Mouse (Mus musculus): ENCODE results near the gene Ttll9. TPM values are rescaled to one million over a fixed set of nuclear protein-coding genes. Genes with fewer than 3 reads are reported as not detected.
A peak's percentile ranks its signal among the peaks of the same experiment; 100 is the strongest.

Gene Ttll9
- polyA plus RNA-seq, 1 experiment from 2014 or later: 5.5 TPM

DNA sequence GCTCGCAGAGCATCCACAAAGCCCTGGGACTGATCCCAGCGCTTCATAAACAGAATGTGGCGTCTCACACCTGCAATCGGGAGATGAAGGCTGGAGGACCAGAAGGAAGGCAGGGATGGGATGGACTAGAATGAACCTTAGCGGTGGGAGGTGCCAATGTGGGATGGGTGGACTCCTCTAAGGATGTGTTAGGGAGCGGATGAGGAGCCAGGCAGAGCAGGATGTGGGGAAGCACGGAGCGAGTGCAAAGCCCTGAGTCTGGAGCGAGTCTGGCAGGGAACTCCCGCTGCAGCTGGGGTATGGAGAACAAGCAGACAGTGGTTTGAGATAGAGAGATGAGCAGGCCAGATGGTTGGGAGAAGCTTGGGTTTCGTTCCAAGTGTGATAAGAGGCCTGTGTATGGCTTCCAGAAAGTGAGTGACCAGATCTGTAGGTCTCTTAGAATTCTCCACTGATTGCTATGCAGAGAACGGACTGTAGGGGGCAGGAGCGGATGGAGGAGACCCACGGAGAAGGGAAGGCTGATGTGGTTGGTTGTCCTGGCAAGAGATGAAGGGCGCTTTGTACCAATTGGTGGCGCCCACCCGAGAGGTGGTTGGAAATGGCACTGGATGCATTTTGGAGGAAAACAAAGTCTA lies 85.7 kb downstream of the Ttll9 start:
- H3K9me3 ChIP-seq: no peaks in the 10 kb centered on the region
- peak overlapping the region; percentile 88; the same call in 1 of the 2 replicates for H3K27ac ChIP-seq
- no peaks in the 10 kb centered on the region for H3K36me3 ChIP-seq

DNA sequence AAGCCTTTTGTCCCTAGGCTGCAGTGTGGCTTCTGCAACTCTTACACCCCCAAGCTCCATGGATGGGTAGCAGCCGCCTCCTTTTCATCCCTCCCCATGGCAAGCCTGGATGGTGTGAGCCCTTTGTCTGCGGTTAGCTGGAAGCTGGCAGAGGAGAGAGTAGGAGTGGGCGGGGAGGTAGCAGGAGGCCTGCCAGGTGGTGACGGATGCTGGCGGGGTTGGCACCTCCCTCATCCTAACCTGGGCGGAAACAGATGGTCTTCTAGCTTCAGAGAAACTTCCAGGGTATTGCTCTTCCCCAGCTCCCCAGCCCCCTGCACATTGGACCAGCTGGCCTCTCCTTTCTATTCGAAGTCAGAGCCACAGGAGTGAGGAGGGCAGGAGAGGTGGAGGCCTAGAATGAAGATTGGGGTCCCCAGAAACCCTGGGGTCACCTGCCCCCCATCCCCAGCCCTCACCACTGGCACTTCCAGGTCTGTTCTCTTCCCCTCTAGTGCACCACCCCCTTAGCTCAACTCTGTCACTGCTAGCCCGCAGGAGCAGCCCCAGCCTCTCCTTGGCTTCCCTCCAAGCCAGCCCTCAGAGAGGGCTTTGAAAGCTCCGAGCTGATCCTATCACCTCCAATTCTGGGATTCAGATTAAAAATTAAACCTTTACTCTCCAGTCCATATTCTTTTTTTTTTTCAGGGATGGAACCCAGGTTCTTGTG lies 87.2 kb downstream of the Ttll9 start:
- H3K9ac ChIP-seq: peak overlapping the region; percentile 49
- WGBS: 37% methylated on average over 9 of the region's 9 CpGs
- peak; percentile 69 for ATAC-seq (ENCODE audit: low FRiP score)

More for the DNA sequence above, 85.7 kb downstream of the Ttll9 start:
- ATAC-seq (ENCODE audit: low FRiP score): no peak
- WGBS: 50% methylated on average over 17 of the region's 17 CpGs
- Histone ChIP-seq H3K27me3 (peaks cover 23% of the 10 kb centered on the region), H3K9ac (no peak overlapping the region), H3K4me3 (no peak overlapping the region), H3K4me1 (replicated peaks) (peaks cover 51% of the 10 kb centered on the region), H3K4me2 (no peak overlapping the region)

DNA sequence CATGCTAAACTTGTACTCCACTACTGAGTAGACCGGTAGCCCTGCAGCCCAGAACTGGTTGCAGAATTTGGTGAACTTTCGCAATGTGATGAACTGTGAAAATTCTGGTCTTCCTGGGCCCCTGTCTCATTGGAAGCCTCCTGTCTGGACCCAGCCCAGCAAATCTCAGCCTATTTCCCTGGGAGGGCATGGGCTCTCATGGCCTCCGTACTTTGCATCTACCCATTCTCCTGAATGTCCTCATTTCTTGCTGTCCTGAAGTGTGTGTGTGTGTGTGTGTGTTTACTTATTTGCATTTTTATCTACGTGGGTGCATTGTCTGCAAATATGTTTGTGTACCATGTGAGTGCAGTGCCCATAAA lies 87.7 kb downstream of the Ttll9 start:
- H3K9ac ChIP-seq: no peak overlapping the region
- no peak overlapping the region for H3K4me2 ChIP-seq
- H3K9me3 ChIP-seq: no peaks in the 10 kb centered on the region
- peak overlapping the region; percentile 88; the same call in 1 of the 2 replicates for H3K27ac ChIP-seq
- peaks cover 17% of the 10 kb centered on the region for H3K36me3 ChIP-seq
- ATAC-seq (ENCODE audit: low FRiP score): no peak
- H3K4me3 ChIP-seq: no peak overlapping the region
- peaks cover 28% of the 10 kb centered on the region for H3K27me3 ChIP-seq
- H3K4me1 ChIP-seq (replicated peaks): peaks cover 52% of the 10 kb centered on the region
- 90% methylated on average over 4 of the region's 4 CpGs for WGBS

More for the DNA sequence above, 87.2 kb downstream of the Ttll9 start:
- Histone ChIP-seq H3K4me1 (replicated peaks) (peaks cover 52% of the 10 kb centered on the region), H3K9me3 (no peaks in the 10 kb centered on the region), H3K27me3 (peaks cover 28% of the 10 kb centered on the region), H3K36me3 (peaks cover 12% of the 10 kb centered on the region), H3K4me2 (no peak overlapping the region), H3K4me3 (no peak overlapping the region), H3K27ac (peak overlapping the region; percentile 88)

DNA sequence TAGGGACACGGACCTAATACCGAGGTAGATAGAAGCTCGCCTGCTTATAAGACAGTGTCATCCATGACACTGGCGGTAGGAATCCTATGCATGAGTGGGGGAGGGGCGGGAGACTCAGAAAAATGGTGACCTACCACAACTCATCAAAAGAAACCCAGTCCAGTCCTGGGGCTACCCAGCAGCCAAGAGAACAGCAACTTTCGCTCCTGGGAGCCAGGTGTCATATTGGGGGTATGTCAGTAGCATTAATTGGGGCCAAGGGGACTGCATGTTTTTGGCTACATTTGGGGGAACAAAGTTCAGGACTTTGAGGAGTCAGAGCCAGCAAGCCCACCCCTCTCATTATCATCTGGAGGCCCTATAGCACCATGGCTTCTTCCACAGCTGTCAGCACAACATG lies 88.8 kb downstream of the Ttll9 start:
- ATAC-seq (ENCODE audit: low FRiP score): no peak
- Histone ChIP-seq H3K4me3 (no peak overlapping the region), H3K27ac (no peak overlapping the region), H3K9me3 (no peaks in the 10 kb centered on the region), H3K4me2 (no peak overlapping the region), H3K9ac (no peak overlapping the region), H3K4me1 (replicated peaks) (peaks cover 44% of the 10 kb centered on the region), H3K36me3 (peaks cover 28% of the 10 kb centered on the region), H3K27me3 (peaks cover 28% of the 10 kb centered on the region)
- 85% methylated on average over 6 of the region's 6 CpGs for WGBS

DNA sequence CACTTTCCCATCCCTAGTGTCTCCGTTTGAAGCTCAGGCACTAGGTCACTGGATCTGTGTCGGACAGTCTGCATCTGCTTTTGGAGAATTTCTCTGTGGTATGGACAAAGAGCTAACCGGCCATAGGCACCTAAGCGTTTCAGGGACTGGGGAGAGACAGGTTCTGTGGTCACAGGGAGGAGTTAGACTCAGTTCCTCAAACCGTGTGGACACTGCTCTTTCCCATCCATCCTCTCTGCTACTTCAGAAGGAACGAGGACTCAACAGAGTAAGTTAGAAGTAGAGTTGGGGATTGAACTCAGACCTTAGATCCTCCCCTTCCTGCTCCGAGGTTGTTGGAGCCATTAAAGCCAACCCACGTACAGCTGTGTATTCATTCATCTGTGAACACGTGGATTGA lies 89.3 kb downstream of the Ttll9 start:
- H3K9ac ChIP-seq: no peak overlapping the region
- 84% methylated on average over 9 of the region's 9 CpGs for WGBS
- H3K27me3 ChIP-seq: peaks cover 28% of the 10 kb centered on the region
- no peaks in the 10 kb centered on the region for H3K9me3 ChIP-seq
- no peak overlapping the region for H3K27ac ChIP-seq
- peaks cover 32% of the 10 kb centered on the region for H3K36me3 ChIP-seq
- peaks cover 40% of the 10 kb centered on the region for H3K4me1 ChIP-seq (replicated peaks)
- H3K4me2 ChIP-seq: no peak overlapping the region
- ATAC-seq (ENCODE audit: low FRiP score): no peak
- H3K4me3 ChIP-seq: no peak overlapping the region

DNA sequence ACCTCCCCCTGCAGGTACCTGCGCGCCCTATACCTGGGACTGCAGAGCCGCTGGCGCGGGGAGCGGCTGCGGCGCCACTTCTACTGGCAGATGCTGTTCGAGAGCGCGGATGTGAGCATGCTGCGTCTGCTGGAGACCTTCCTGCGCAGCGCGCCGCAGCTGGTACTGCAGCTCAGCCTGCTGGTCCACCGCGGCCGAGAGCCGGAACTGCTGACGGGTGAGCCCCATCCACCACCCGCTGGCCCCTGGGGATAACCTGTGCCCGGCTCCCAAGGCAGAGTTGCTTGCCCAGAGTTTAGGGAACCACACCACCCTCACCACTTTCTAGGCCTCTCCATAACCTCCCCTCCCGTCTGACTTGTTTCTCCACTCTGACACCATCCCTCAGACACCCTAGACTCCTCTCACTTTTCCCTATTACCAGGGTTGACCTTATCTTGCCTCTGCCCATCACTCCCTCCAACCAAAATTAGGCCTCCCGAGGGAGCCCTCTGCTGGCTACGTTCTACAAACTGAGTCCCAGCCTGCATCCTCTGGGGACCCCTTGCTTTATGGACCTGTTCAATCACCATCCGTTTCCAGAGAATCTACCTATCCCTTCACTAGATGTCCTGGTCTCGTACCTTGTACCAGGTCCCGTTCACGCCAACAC lies 90.5 kb downstream of the Ttll9 start:
- H3K36me3 ChIP-seq: peaks cover 39% of the 10 kb centered on the region
- 11% methylated on average over 30 of the region's 30 CpGs for WGBS
- no peak overlapping the region for H3K27ac ChIP-seq
- H3K27me3 ChIP-seq: peaks cover 28% of the 10 kb centered on the region
- peak overlapping the region; percentile 15; the same call in 1 of the 2 replicates for H3K4me2 ChIP-seq
- no peaks in the 10 kb centered on the region for H3K9me3 ChIP-seq
- H3K4me1 ChIP-seq (replicated peaks): peaks cover 34% of the 10 kb centered on the region
- ATAC-seq (ENCODE audit: low FRiP score): no peak
- H3K4me3 ChIP-seq: no peak overlapping the region
- no peak overlapping the region for H3K9ac ChIP-seq

DNA sequence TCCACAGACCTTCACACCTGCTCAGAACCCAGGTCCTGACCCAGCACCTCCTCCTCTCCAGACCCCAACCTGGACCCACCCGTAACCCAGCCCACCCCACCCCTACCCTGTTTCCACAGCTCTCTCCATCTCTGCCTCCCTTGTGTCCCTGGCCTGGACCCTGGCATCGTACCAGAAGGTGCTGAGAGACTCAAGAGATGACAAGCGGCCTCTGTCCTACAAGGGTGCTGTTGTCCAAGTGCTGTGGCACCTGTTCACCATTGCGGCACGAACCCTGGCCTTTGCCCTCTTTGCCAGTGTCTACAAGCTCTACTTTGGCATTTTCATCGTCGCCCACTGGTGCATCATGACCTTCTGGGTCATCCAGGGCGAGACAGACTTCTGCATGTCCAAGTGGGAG lies 91.6 kb downstream of the Ttll9 start:
- Histone ChIP-seq H3K27me3 (peaks cover 31% of the 10 kb centered on the region), H3K9me3 (no peaks in the 10 kb centered on the region), H3K4me1 (replicated peaks) (peaks cover 24% of the 10 kb centered on the region), H3K27ac (no peak overlapping the region), H3K4me3 (no peak overlapping the region), H3K4me2 (no peak overlapping the region), H3K36me3 (peaks cover 39% of the 10 kb centered on the region), H3K9ac (no peak overlapping the region)
- ATAC-seq (ENCODE audit: low FRiP score): no peak
- WGBS: 89% methylated on average over 8 of the region's 8 CpGs

DNA sequence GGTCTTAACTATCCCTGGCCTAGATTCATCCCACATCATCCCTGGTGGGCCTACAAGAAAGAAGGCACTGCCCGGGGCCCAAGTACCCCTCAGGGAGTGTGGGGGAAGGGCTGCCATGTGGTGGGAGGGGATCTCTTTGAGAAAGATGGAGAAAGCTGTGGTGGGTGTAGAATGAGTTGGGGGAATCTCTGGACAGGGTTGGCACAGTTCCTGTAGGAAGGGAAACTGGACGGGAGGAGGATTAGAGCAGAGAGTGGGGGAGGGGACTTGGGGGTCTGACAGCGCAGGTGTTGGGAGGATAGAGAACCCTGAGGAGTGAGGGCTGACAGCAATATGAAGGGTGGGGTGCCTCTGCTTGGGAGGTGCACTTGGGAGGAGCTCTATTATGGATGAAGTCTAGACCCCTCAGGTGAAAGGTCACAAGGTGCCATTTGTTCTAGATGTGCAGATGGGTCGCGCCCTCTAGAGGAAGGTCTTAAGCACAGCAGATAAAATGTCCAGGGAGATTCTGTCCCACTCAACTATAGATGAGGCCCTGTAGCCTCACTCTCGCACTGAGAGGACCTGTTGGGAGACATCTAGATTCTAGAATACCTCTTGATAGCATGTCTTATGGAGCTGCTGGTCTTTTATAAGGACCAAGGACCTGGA lies 93.1 kb downstream of the Ttll9 start:
- no peak for ATAC-seq (ENCODE audit: low FRiP score)
- peaks cover 45% of the 10 kb centered on the region for H3K36me3 ChIP-seq
- WGBS: 53% methylated on average over 6 of the region's 6 CpGs

More for the DNA sequence above, 93.1 kb downstream of the Ttll9 start:
- Histone ChIP-seq H3K27ac (no peak overlapping the region), H3K4me1 (replicated peaks) (peaks cover 12% of the 10 kb centered on the region), H3K4me3 (no peak overlapping the region), H3K9me3 (no peaks in the 10 kb centered on the region), H3K4me2 (no peak overlapping the region), H3K27me3 (peaks cover 32% of the 10 kb centered on the region), H3K9ac (no peak overlapping the region)

Other genes starting within 250 kb of the Ttll9 start
- 68.7 and 87.0 TPM in 2 replicates for gene Id1, start 226.2 kb upstream of the Ttll9 start, polyA plus RNA-seq (2015; fragmentation: Nextera tagmentation; extraction: Ambion mirVana)
- gene Cox4i2, start 208.3 kb upstream of the Ttll9 start, polyA plus RNA-seq (2015; fragmentation: Nextera tagmentation; extraction: Ambion mirVana): 4.6 and 5.4 TPM in 2 replicates
- 173 and 179 TPM in 2 replicates for gene Bcl2l1, start 130.8 kb upstream of the Ttll9 start, polyA plus RNA-seq (2015; fragmentation: Nextera tagmentation; extraction: Ambion mirVana)
- 21.9 and 24.8 TPM in 2 replicates for gene Tpx2, start 114.5 kb upstream of the Ttll9 start, polyA plus RNA-seq (2015; fragmentation: Nextera tagmentation; extraction: Ambion mirVana)
- not detected in 2 replicates for gene Mylk2, start 51.1 kb upstream of the Ttll9 start, polyA plus RNA-seq (2015; fragmentation: Nextera tagmentation; extraction: Ambion mirVana)
- 3.3 and 3.8 TPM in 2 replicates for gene Foxs1, start 29.3 kb upstream of the Ttll9 start, polyA plus RNA-seq (2015; fragmentation: Nextera tagmentation; extraction: Ambion mirVana)
- gene Dusp15, start 10.8 kb upstream of the Ttll9 start, polyA plus RNA-seq (2015; fragmentation: Nextera tagmentation; extraction: Ambion mirVana): 7.2 and 8.2 TPM in 2 replicates
- 189 and 197 TPM in 2 replicates for gene Pdrg1, start 52.9 kb downstream of the Ttll9 start, polyA plus RNA-seq (2015; fragmentation: Nextera tagmentation; extraction: Ambion mirVana)
- 1.7 and 2.0 TPM in 2 replicates for gene Xkr7, start 69.4 kb downstream of the Ttll9 start, polyA plus RNA-seq (2015; fragmentation: Nextera tagmentation; extraction: Ambion mirVana)
- 1.3 and 1.9 TPM in 2 replicates for gene Ccm2l, start 103.5 kb downstream of the Ttll9 start, polyA plus RNA-seq (2015; fragmentation: Nextera tagmentation; extraction: Ambion mirVana)
- 1.7 and 2.2 TPM in 2 replicates for gene Hck, start 146.0 kb downstream of the Ttll9 start, polyA plus RNA-seq (2015; fragmentation: Nextera tagmentation; extraction: Ambion mirVana)
- gene Tm9sf4, start 198.8 kb downstream of the Ttll9 start, polyA plus RNA-seq (2015; fragmentation: Nextera tagmentation; extraction: Ambion mirVana): 77.2 and 79.3 TPM in 2 replicates